Mouse (Mus musculus) liver, embryonic 11.5 days (tissue): Measurements from ENCODE around the gene Rps19. TPM values are rescaled to one million over a fixed set of nuclear protein-coding genes. Genes with fewer than 3 reads are reported as not detected.

ENCODE experiments used
- ATAC-seq: fragments of 200-750 bp; cut with Nextera tagmentation; replicated peaks from 2 replicates; pipeline ENCODE4 v1.8.0; 2017; ENCODE audit warnings: moderate number of reproducible peaks, mild to moderate bottlenecking, moderate TSS enrichment, moderate library complexity; ENCODE audit not compliant: low FRiP score
- DNase-seq: peaks from one replicate; pipeline ENCODE4 v3.0.0-alpha.2; 2017; ENCODE audit warnings: low spot score
- H3K27ac ChIP-seq: fragments of 300-500 bp; sonication (generic); 2 replicates; pipeline ENCODE4 v1.5.1; 2014; ENCODE audit warnings: mild to moderate bottlenecking, low read depth, low read length, control low read depth
- H3K27me3 ChIP-seq: fragments of 300-500 bp; sonication (generic); replicated peaks from 2 replicates; pipeline ENCODE4 v1.6.1; 2014; ENCODE audit warnings: low read length, mixed read lengths; ENCODE audit not compliant: control insufficient read depth, insufficient read depth
- H3K36me3 ChIP-seq: fragments of 300-500 bp; sonication (generic); 2 replicates; pipeline ENCODE4 v1.6.1; 2014; ENCODE audit warnings: mild to moderate bottlenecking, low read length, moderate library complexity, mixed read lengths; ENCODE audit not compliant: control insufficient read depth, insufficient read depth
- H3K4me1 ChIP-seq: fragments of 300-500 bp; sonication (generic); replicated peaks from 2 replicates; pipeline ENCODE4 v1.6.1; 2014; ENCODE audit warnings: low read length, mixed read lengths; ENCODE audit not compliant: control insufficient read depth, insufficient read depth
- H3K4me2 ChIP-seq: fragments of 300-500 bp; sonication (generic); 2 replicates; pipeline ENCODE4 v1.6.1; 2014; ENCODE audit warnings: mild to moderate bottlenecking, control low read depth, moderate library complexity
- H3K4me3 ChIP-seq: fragments of 300-500 bp; sonication (generic); 2 replicates; pipeline ENCODE4 v1.5.1; 2014; ENCODE audit warnings: low read depth, low read length, control low read depth
- H3K9ac ChIP-seq: fragments of 300-500 bp; sonication (generic); 2 replicates; pipeline ENCODE4 v1.6.1; 2014; ENCODE audit warnings: low read depth, low read length, control low read depth
- H3K9me3 ChIP-seq: fragments of 300-500 bp; sonication (generic); 2 replicates; pipeline ENCODE4 v1.6.1; 2016; ENCODE audit warnings: low read length, inconsistent platforms, mixed read lengths; ENCODE audit not compliant: control insufficient read depth
- WGBS: fragments of 180-500 bp; shearing (Covaris S2); extraction: QIAGEN DNeasy Blood & Tissue Kit; methylation state at CpG from one replicate; pipeline ENCODE4 v1.1.7; 2014; 5-methylcytosine and 5-hydroxymethylcytosine counted together
- polyA plus RNA-seq: library from polyadenylated mRNA; unstranded; fragments of >200 nt; fragmentation: Nextera tagmentation; extraction: Ambion mirVana; gene quantifications from 2 replicates; pipeline ENCODE4 v1.2.1, GENCODE M21; 2014

The Rps19 gene
- polyA plus RNA-seq, 1 experiment from 2014 or later = 2,620 TPM

DNA sequence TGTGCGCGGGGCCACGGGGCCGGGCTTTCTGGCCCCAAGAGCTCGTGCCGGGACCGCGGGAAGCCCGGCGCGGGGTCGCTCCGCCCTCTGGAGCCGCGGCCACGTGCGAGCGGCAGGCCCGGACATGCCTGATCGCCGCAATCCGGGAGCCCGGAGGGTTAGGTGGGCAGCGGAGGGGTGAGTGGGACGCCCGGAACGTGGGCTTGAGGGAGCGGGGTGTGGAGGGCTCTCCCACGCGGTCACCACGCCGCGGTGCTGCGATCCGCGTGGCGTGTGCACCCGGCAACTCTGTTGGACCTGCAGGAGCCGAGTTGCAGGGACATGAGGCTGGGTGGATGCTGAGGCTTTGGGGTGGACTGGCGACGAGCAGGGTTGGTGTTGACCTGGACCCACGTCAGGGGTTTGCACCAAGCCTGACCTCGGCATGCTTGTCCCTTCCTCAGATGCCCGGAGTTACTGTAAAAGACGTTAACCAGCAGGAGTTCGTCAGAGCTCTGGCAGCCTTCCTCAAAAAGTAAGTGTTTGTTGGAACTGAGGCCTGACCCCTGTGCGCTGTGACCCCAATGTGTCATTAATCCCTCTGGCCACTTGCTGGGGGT lies 621 bp downstream of the Rps19 start:
- Histone ChIP-seq H3K27me3 (no peaks in the 10 kb centered on the region), H3K4me3 (peak overlapping the region; percentile 100), H3K4me2 (peak overlapping the region; percentile 83), H3K4me1 (peaks cover 27% of the 10 kb centered on the region), H3K36me3 (peaks cover 46% of the 10 kb centered on the region), H3K9ac (peak overlapping the region; percentile 100), H3K27ac (peak overlapping the region; percentile 95), H3K9me3 (no peaks in the 10 kb centered on the region)
- ATAC-seq (peak; percentile 1; the same call in 1 of the 2 replicates), DNase-seq (no peak)
- WGBS = under 1% methylated on average over 47 of the region's 47 CpGs

GRCm38 (mm10) chr7:24885468-24886307 lies 1.5 kb downstream of the Rps19 start:
- Histone ChIP-seq H3K4me3 (peak overlapping the region; percentile 100), H3K36me3 (peaks cover 49% of the 10 kb centered on the region), H3K27me3 (no peaks in the 10 kb centered on the region), H3K4me2 (peak overlapping the region; percentile 83), H3K4me1 (peaks cover 27% of the 10 kb centered on the region), H3K27ac (peak overlapping the region; percentile 95), H3K9ac (peak overlapping the region; percentile 100), H3K9me3 (no peaks in the 10 kb centered on the region)
- no peak for DNase-seq
- ATAC-seq = no peak
- 25% methylated on average over 12 of the region's 12 CpGs for WGBS

- H3K4me1 ChIP-seq = peaks cover 27% of the 10 kb centered on the region
- no peak for ATAC-seq
Observed at GRCm38 (mm10) chr7:24886308-24886633, 2.1 kb downstream of the Rps19 start.

DNA sequence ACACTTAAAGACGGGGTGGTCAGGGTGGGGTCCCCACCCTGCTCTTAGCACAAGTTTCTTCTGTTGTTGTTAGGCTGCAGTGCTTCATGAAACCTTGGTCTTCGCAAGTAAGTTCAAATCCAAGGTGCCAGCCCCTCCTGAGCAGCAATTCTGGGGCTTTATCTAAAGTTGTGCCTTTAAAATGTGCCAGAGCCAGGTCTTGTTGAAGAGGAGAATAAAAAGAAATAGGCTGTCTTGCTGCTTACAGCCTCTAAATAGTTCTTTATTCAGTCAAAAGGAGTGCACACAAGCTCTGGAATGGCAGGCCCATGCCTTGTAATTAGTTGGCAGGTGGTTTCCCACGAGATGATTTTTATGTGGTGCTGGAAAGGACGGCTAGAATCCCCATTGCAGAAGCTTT lies 2.9 kb downstream of the Rps19 start:
- Histone ChIP-seq H3K4me3 (peak overlapping the region; percentile 100), H3K36me3 (peaks cover 49% of the 10 kb centered on the region), H3K27ac (peak overlapping the region; percentile 95), H3K27me3 (no peaks in the 10 kb centered on the region), H3K9ac (peak overlapping the region; percentile 100), H3K4me2 (peak overlapping the region; percentile 83), H3K4me1 (peaks cover 27% of the 10 kb centered on the region), H3K9me3 (no peaks in the 10 kb centered on the region)
- DNase-seq (no peak), ATAC-seq (no peak)
- 72% methylated on average over 4 of the region's 4 CpGs for WGBS

More at GRCm38 (mm10) chr7:24886308-24886633, 2.1 kb downstream of the Rps19 start:
- H3K36me3 ChIP-seq = peaks cover 49% of the 10 kb centered on the region
- no peaks in the 10 kb centered on the region for H3K9me3 ChIP-seq
- DNase-seq = peak; percentile 46
- 43% methylated on average over 4 of the region's 4 CpGs for whole genome bisulfite sequencing
- peak overlapping the region; percentile 100 for H3K4me3 ChIP-seq
- H3K4me2 ChIP-seq = peak overlapping the region; percentile 83
- peak overlapping the region; percentile 100 for H3K9ac ChIP-seq
- no peaks in the 10 kb centered on the region for H3K27me3 ChIP-seq
- peak overlapping the region; percentile 95 for H3K27ac ChIP-seq

- no peaks in the 10 kb centered on the region for H3K9me3 ChIP-seq
- no peaks in the 10 kb centered on the region for H3K27me3 ChIP-seq
- H3K4me3 ChIP-seq = no peak overlapping the region
- peaks cover 27% of the 10 kb centered on the region for H3K4me1 ChIP-seq
- DNase-seq (peak; percentile 38), ATAC-seq (peak; percentile 14; the same call in 1 of the 2 replicates)
- WGBS = 86% methylated on average over 6 of the region's 6 CpGs
- H3K9ac ChIP-seq = no peak overlapping the region
- peaks cover 49% of the 10 kb centered on the region for H3K36me3 ChIP-seq
- no peak overlapping the region for H3K27ac ChIP-seq
- no peak overlapping the region for H3K4me2 ChIP-seq
Observed at GRCm38 (mm10) chr7:24889431-24890220, 5.5 kb downstream of the Rps19 start.

DNA sequence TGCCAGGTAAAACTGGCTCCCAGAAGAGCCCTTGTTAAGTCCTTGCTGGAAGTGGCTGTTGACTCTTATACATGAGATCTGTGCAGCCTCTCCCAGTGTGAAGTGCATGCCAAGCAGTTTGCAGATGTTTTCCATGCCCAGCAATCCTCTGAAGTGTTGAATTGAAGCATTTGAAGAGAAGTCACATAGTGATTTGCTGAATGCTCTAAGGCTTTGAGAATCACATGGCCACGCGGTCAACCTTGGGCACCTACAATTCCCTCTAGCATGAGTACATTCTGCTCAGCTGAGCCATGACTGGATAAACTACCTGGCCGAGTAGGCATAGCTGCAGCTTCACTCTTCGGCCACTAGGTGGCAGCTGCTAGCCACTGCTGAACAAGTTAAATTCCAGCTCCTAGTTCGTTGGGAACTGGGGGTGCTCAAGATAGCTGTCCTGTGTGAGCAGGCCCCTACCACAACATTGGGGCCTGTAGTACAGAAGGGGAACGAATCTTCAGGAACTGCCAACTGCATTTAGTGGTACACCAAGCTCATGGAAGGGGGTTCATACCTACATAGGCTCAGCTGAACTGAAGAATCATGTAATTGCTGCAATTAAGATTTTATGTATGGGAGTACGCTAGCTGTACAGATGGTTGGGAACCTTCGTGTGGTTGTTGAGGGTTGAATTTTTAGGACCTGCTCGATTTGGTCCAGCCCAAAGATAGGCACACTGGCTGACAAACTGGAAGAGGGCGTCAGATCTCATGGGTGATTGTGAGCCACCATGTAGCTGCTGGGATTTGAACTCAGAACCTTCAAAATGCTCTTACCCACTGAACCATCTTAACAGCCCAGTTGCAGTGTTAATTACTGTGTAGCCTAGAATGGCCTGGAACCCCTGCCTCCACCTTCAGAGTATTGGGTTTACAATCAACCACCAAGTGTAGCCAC lies 6.4 kb downstream of the Rps19 start:
- Histone ChIP-seq H3K9ac (no peak overlapping the region), H3K27me3 (no peaks in the 10 kb centered on the region), H3K27ac (no peak overlapping the region), H3K36me3 (peaks cover 46% of the 10 kb centered on the region), H3K4me3 (no peak overlapping the region), H3K4me1 (peaks cover 26% of the 10 kb centered on the region), H3K4me2 (no peak overlapping the region), H3K9me3 (no peaks in the 10 kb centered on the region)
- ATAC-seq (peak; percentile 69), DNase-seq (peak; percentile 72)
- WGBS = 24% methylated on average over 10 of the region's 10 CpGs

GRCm38 (mm10) chr7:24891241-24892124 lies 7.3 kb downstream of the Rps19 start:
- Histone ChIP-seq H3K27me3 (no peaks in the 10 kb centered on the region), H3K9ac (no peak overlapping the region), H3K9me3 (no peaks in the 10 kb centered on the region), H3K4me3 (no peak overlapping the region), H3K4me1 (peaks cover 17% of the 10 kb centered on the region), H3K27ac (no peak overlapping the region), H3K4me2 (no peak overlapping the region), H3K36me3 (peaks cover 36% of the 10 kb centered on the region)
- DNase-seq (peak; percentile 44), ATAC-seq (no peak)
- WGBS = 59% methylated on average over 3 of the region's 3 CpGs
